Mouse (Mus musculus): ENCODE results near the gene Rnaseh1.

The Rnaseh1 gene

GRCm38 (mm10) chr12:28666734-28667133, 17.3 kb downstream of the Rnaseh1 start:
- DNase-seq (ENCODE audit: low read depth, low spot score) = no peak

- DNase-seq (ENCODE audit: low read depth, low spot score) = no peak
These were observed 17.9 kb downstream of the Rnaseh1 start for GRCm38 (mm10) chr12:28667287-28667686.

GRCm38 (mm10) chr12:28674038-28674720, 24.8 kb downstream of the Rnaseh1 start:
- DNase-seq (ENCODE audit: low read depth, low spot score) = no peak

GRCm38 (mm10) chr12:28675121-28675924, 25.9 kb downstream of the Rnaseh1 start, which contains the start of gene Adi1:
Gene Adi1, plus strand, starts transcription at chr12:28675231.
- peak; percentile 80 for DNase-seq (ENCODE audit: low read depth, low spot score)

GRCm38 (mm10) chr12:28675925-28676209, 26.5 kb downstream of the Rnaseh1 start:
- DNase-seq (ENCODE audit: low read depth, low spot score) = no peak

- DNase-seq (ENCODE audit: low read depth, low spot score) = no peak
These were observed 35.3 kb downstream of the Rnaseh1 start for GRCm38 (mm10) chr12:28684674-28685073.

GRCm38 (mm10) chr12:28685771-28686170, 36.4 kb downstream of the Rnaseh1 start:
- DNase-seq (ENCODE audit: low read depth, low spot score) = no peak

- DNase-seq (ENCODE audit: low read depth, low spot score) = no peak
These were observed 36.9 kb downstream of the Rnaseh1 start for GRCm38 (mm10) chr12:28686199-28686879.

GRCm38 (mm10) chr12:28688996-28689395, 39.6 kb downstream of the Rnaseh1 start:
- DNase-seq (ENCODE audit: low read depth, low spot score) = no peak

- no peak for DNase-seq (ENCODE audit: low read depth, low spot score)
These were observed 41.3 kb downstream of the Rnaseh1 start for GRCm38 (mm10) chr12:28690730-28691129.

GRCm38 (mm10) chr12:28693738-28694137, 44.3 kb downstream of the Rnaseh1 start:
- DNase-seq (ENCODE audit: low read depth, low spot score) = no peak

GRCm38 (mm10) chr12:28694231-28694630, 44.8 kb downstream of the Rnaseh1 start:
- DNase-seq (ENCODE audit: low read depth, low spot score) = no peak

GRCm38 (mm10) chr12:28694776-28695175, 45.4 kb downstream of the Rnaseh1 start:
- DNase-seq (ENCODE audit: low read depth, low spot score) = no peak

GRCm38 (mm10) chr12:28697821-28698595, 48.6 kb downstream of the Rnaseh1 start:
- no peak for DNase-seq (ENCODE audit: low read depth, low spot score)

- no peak for DNase-seq (ENCODE audit: low read depth, low spot score)
These were observed 49.7 kb downstream of the Rnaseh1 start for GRCm38 (mm10) chr12:28699086-28699485.

- peak; percentile 67 for DNase-seq (ENCODE audit: low read depth, low spot score)
These were observed 50.3 kb downstream of the Rnaseh1 start for GRCm38 (mm10) chr12:28699656-28700055.

GRCm38 (mm10) chr12:28700101-28700511, 50.7 kb downstream of the Rnaseh1 start:
- DNase-seq (ENCODE audit: low read depth, low spot score) = no peak

GRCm38 (mm10) chr12:28700561-28701025, 51.2 kb downstream of the Rnaseh1 start:
- no peak for DNase-seq (ENCODE audit: low read depth, low spot score)

- no peak for DNase-seq (ENCODE audit: low read depth, low spot score)
These were observed 51.9 kb downstream of the Rnaseh1 start for GRCm38 (mm10) chr12:28701302-28701701.

GRCm38 (mm10) chr12:28704381-28704780, 55.0 kb downstream of the Rnaseh1 start:
- DNase-seq (ENCODE audit: low read depth, low spot score) = peak; percentile 16

GRCm38 (mm10) chr12:28705204-28705603, 55.8 kb downstream of the Rnaseh1 start:
- no peak for DNase-seq (ENCODE audit: low read depth, low spot score)

GRCm38 (mm10) chr12:28708154-28708553, 58.8 kb downstream of the Rnaseh1 start:
- no peak for DNase-seq (ENCODE audit: low read depth, low spot score)
